Mouse (Mus musculus) c-Kit-negative CD71-positive TER-119-positive erythroid progenitor cells, embryonic 14.5 days (primary cell): ENCODE results near the gene Acvr2b.

Experiments
- DNase-seq: peaks from one replicate; pipeline ENCODE4 v3.0.0-alpha.2; 2013; ENCODE audit warnings: low read depth, low spot score

The Acvr2b gene

GRCm38 (mm10) chr9:119473011-119473410 lies 71.1 kb downstream of the Acvr2b start:
- DNase-seq, result no peak

GRCm38 (mm10) chr9:119473608-119474164 lies 71.8 kb downstream of the Acvr2b start:
- no peak for DNase-seq

- no peak for DNase-seq
These were observed 73.0 kb downstream of the Acvr2b start for GRCm38 (mm10) chr9:119474717-119475611.

- DNase-seq, result no peak
These were observed 75.8 kb downstream of the Acvr2b start for GRCm38 (mm10) chr9:119477754-119478153.

- DNase-seq, result no peak
These were observed 76.4 kb downstream of the Acvr2b start for GRCm38 (mm10) chr9:119478345-119478744.

GRCm38 (mm10) chr9:119479297-119479696 lies 77.4 kb downstream of the Acvr2b start:
- DNase-seq, result no peak

GRCm38 (mm10) chr9:119481612-119482011 lies 79.7 kb downstream of the Acvr2b start:
- DNase-seq, result no peak

- no peak for DNase-seq
These were observed 81.8 kb downstream of the Acvr2b start for GRCm38 (mm10) chr9:119483554-119484353.

GRCm38 (mm10) chr9:119484420-119484819 lies 82.5 kb downstream of the Acvr2b start:
- DNase-seq, result no peak
